Mouse (Mus musculus) bone marrow, adult 2 months (tissue): ENCODE data around the gene Cib4.

Source experiments
- CTCF ChIP-seq: fragments of 200-500 bp; IDR thresholded peaks from 2 replicates; pipeline ENCODE4 v1.5.1; 2011; ENCODE audit warnings: low read length, control low read depth; ENCODE audit not compliant: control insufficient read depth, insufficient read depth
- POLR2A ChIP-seq: fragments of 200-500 bp; IDR thresholded peaks from 2 replicates; pipeline ENCODE4 v1.6.1; 2011; ENCODE audit warnings: low read depth, mild to moderate bottlenecking, control low read depth, low read length, borderline replicate concordance; ENCODE audit not compliant: control insufficient read depth

- TF ChIP-seq POLR2A, result no peak
- TF ChIP-seq CTCF, result no peak
Observed at GRCm38 (mm10) chr5:30589069-30589468, 43.4 kb upstream of the Cib4 start.
